Mouse (Mus musculus) lung, embryonic 15.5 days (tissue): ENCODE results near the gene Fam149b. TPM values are rescaled to one million over a fixed set of nuclear protein-coding genes. Genes with fewer than 3 reads are reported as not detected.
"Not testable (repeated sequence)": the region's sequence is repeated elsewhere in the genome, so short reads cannot be mapped to it uniquely, and the experiment has no call there.

Experiments
- ATAC-seq: fragments of 200-750 bp; cut with Nextera tagmentation; 2 replicates; pipeline ENCODE4 v1.8.0; 2017; ENCODE audit warnings: moderate number of reproducible peaks, borderline replicate concordance; ENCODE audit not compliant: low FRiP score, low TSS enrichment; ENCODE audit errors: extremely low read depth
- H3K27ac ChIP-seq: fragments of 300-500 bp; sonication (generic); 2 replicates; pipeline ENCODE4 v1.5.1; 2015; ENCODE audit warnings: moderate library complexity, mild to moderate bottlenecking, inconsistent platforms
- H3K27me3 ChIP-seq: fragments of 300-500 bp; sonication (generic); 2 replicates; pipeline ENCODE4 v1.6.1; 2015; ENCODE audit warnings: inconsistent platforms
- H3K36me3 ChIP-seq: fragments of 300-500 bp; sonication (generic); 2 replicates; pipeline ENCODE4 v1.6.1; 2015; ENCODE audit warnings: inconsistent platforms
- H3K4me1 ChIP-seq: fragments of 300-500 bp; sonication (generic); 2 replicates; pipeline ENCODE4 v1.6.1; 2015; ENCODE audit warnings: inconsistent platforms
- H3K4me2 ChIP-seq: fragments of 300-500 bp; sonication (generic); 2 replicates; pipeline ENCODE4 v1.6.1; 2015; ENCODE audit warnings: inconsistent platforms, mild to moderate bottlenecking, moderate library complexity
- H3K4me3 ChIP-seq: fragments of 300-500 bp; sonication (generic); 2 replicates; pipeline ENCODE4 v1.5.1; 2015; ENCODE audit warnings: mild to moderate bottlenecking, inconsistent platforms
- H3K9ac ChIP-seq: fragments of 300-500 bp; sonication (generic); 2 replicates; pipeline ENCODE4 v1.6.1; 2015; ENCODE audit warnings: inconsistent platforms
- H3K9me3 ChIP-seq: fragments of 300-500 bp; sonication (generic); 2 replicates; pipeline ENCODE4 v1.6.1; 2016; ENCODE audit warnings: inconsistent platforms
- WGBS: fragments of 180-500 bp; shearing (Covaris S2); methylation state at CpG from one replicate; pipeline ENCODE4 v1.1.7; 2015; 5-methylcytosine and 5-hydroxymethylcytosine counted together
- polyA plus RNA-seq: library from polyadenylated mRNA; unstranded; fragments of >200 nt; fragmentation: Nextera tagmentation; extraction: Ambion mirVana; gene quantifications from 2 replicates; pipeline ENCODE4 v1.2.1, GENCODE M21; 2015

Fam149b gene
- 32.4 and 35.8 TPM in 2 replicates for polyA plus RNA-seq

DNA sequence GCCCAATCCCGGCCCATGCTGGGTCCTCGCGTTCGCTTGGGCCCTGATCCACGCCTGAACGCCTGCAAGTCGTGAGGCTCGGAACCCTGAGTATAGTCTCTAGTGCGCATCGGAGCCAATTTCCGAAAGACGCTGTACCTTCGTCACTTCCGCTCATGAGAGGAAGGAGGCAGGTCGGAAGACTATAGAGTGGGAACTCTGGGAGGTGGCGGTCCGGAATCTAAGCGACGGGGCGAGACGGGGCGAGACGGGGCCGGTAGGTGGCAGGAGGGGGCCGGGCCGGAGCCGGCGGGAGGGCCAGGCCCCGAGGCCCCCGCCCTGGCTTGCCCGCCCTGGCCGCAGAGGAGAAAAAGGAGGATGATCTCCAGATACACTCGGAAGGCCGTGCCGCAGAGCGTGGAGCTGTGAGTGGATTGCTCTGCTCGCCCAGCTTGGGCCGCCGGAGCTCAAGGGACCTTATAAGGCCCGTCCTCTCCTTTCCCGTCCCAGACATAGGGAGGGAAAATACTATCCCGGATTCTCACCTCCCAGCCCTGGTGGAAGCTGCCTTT, at the start of gene Fam149b, which contains the start of gene Ecd:
Gene Fam149b, plus strand, starts transcription at position 172 of the 551 bp plus-strand sequence.
Gene Ecd, minus strand, starts transcription at position 131 of the 551 bp plus-strand sequence.
- Histone ChIP-seq H3K36me3 (peaks cover 25% of the 10 kb centered on the region), H3K9me3 (no peaks in the 10 kb centered on the region), H3K9ac (peak within 1 kb of the TSS; percentile 96), H3K4me2 (peak within 1 kb of the TSS; percentile 60), H3K4me3 (peak within 1 kb of the TSS; percentile 97), H3K27me3 (no peaks in the 10 kb centered on the region), H3K27ac (peak within 1 kb of the TSS; percentile 95), H3K4me1 (peaks cover 20% of the 10 kb centered on the region)
- WGBS: 2% methylated on average over 42 of the region's 42 CpGs
- peak; percentile 98 for ATAC-seq

GRCm38 (mm10) chr14:20305085-20305484, 42.9 kb upstream of the Fam149b start:
- not testable (repeated sequence) for H3K27me3 ChIP-seq, H3K9ac ChIP-seq, H3K4me2 ChIP-seq, H3K27ac ChIP-seq, H3K4me3 ChIP-seq, H3K9me3 ChIP-seq, ATAC-seq, H3K4me1 ChIP-seq
- H3K36me3 ChIP-seq: peaks cover 12% of the 10 kb centered on the region
- 63% methylated on average over 2 of the region's 2 CpGs for WGBS

- H3K4me2 ChIP-seq: no peak overlapping the region
- no peak overlapping the region for H3K4me3 ChIP-seq
- no peak overlapping the region for H3K27ac ChIP-seq
- H3K9me3 ChIP-seq: no peaks in the 10 kb centered on the region
- WGBS: 50% methylated on average over 1 of the region's 1 CpGs
- H3K4me1 ChIP-seq: no peaks in the 10 kb centered on the region
- H3K27me3 ChIP-seq: no peaks in the 10 kb centered on the region
- no peak overlapping the region for H3K9ac ChIP-seq
- ATAC-seq: no peak
- H3K36me3 ChIP-seq: peaks cover 22% of the 10 kb centered on the region
These were observed 32.8 kb upstream of the Fam149b start for GRCm38 (mm10) chr14:20315137-20315536.

DNA sequence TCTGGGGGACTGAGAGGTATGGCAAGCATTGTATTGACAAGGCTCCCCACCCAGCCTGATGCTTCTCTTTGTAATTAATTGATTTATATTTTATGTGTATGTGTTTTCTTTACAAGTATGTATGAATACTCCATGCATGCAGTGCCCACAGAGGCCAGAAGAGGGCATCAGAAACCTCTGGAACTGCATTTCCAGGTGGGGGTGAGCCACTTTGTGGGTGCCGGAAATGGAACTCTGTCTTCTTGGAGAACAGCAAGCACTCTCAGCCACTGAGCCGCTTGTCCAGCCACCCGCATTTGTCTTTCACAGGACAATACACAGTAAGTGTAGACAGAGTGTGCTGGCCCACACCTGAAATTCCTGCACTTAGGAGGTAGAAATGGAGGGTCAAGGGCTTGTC, 28.5 kb upstream of the Fam149b start:
- H3K4me2 ChIP-seq: no peak overlapping the region
- peaks cover 43% of the 10 kb centered on the region for H3K36me3 ChIP-seq
- no peak overlapping the region for H3K27ac ChIP-seq
- no peaks in the 10 kb centered on the region for H3K9me3 ChIP-seq
- H3K27me3 ChIP-seq: no peaks in the 10 kb centered on the region
- no peak overlapping the region for H3K9ac ChIP-seq
- 78% methylated on average over 3 of the region's 3 CpGs for WGBS
- H3K4me1 ChIP-seq: no peaks in the 10 kb centered on the region
- no peak overlapping the region for H3K4me3 ChIP-seq
- no peak for ATAC-seq

GRCm38 (mm10) chr14:20324196-20324595, 23.8 kb upstream of the Fam149b start:
- no peak for ATAC-seq

DNA sequence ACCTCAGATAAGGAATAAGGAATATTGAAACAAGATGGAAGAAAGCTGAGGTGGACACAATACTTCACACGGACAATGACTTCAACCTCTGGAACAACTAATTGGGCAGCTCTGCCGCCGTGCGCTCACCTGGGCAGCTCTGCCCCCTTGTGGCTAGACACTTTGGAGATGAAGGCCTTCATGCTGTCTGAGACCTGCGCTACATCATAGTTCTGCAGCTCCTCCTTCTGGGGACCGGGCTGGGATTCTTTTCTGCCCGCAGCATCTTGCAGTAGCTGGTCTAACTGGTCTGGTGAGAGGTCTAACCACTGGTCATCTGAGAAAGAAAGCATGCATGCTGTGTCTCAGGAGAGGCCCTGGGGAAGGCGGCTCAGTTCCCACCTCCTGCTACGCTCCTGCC, 19.5 kb upstream of the Fam149b start:
- no peak overlapping the region for H3K4me3 ChIP-seq
- H3K4me2 ChIP-seq: no peak overlapping the region
- no peaks in the 10 kb centered on the region for H3K9me3 ChIP-seq
- H3K27me3 ChIP-seq: no peaks in the 10 kb centered on the region
- WGBS: 60% methylated on average over 9 of the region's 9 CpGs
- no peaks in the 10 kb centered on the region for H3K4me1 ChIP-seq
- H3K36me3 ChIP-seq: peaks cover 52% of the 10 kb centered on the region
- no peak for ATAC-seq
- no peak overlapping the region for H3K9ac ChIP-seq
- no peak overlapping the region for H3K27ac ChIP-seq

More at GRCm38 (mm10) chr14:20324196-20324595, 23.8 kb upstream of the Fam149b start:
- H3K27ac ChIP-seq: no peak overlapping the region
- H3K9ac ChIP-seq: no peak overlapping the region
- H3K4me2 ChIP-seq: no peak overlapping the region
- no peak overlapping the region for H3K4me3 ChIP-seq
- H3K4me1 ChIP-seq: no peaks in the 10 kb centered on the region
- H3K9me3 ChIP-seq: no peaks in the 10 kb centered on the region
- no peaks in the 10 kb centered on the region for H3K27me3 ChIP-seq
- WGBS: 93% methylated on average over 9 of the region's 9 CpGs
- H3K36me3 ChIP-seq: peaks cover 59% of the 10 kb centered on the region

DNA sequence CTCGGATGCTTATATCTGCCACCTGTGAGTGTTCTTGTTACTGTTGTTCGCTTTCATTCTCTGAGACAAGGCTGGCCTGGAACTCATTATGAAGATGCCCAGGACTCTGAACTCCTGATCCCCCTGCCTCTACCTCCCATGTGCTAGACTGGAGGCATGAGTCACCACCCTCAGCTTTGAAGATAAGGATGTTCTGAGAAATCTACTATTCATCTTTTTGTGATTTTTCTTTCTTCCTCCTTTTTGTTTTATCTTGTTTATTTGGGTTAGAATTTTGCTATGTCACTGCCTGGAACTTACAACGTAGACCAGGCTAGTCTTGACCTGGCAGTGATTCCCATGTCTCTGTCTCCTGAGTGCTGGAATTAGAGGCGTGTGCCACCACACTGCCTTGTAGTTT, 16.6 kb upstream of the Fam149b start:
- ATAC-seq: no peak
- no peaks in the 10 kb centered on the region for H3K9me3 ChIP-seq
- H3K27ac ChIP-seq: no peak overlapping the region
- H3K4me1 ChIP-seq: no peaks in the 10 kb centered on the region
- 80% methylated on average over 4 of the region's 4 CpGs for WGBS
- no peaks in the 10 kb centered on the region for H3K27me3 ChIP-seq
- H3K36me3 ChIP-seq: peaks cover 63% of the 10 kb centered on the region
- no peak overlapping the region for H3K4me2 ChIP-seq
- no peak overlapping the region for H3K9ac ChIP-seq
- H3K4me3 ChIP-seq: no peak overlapping the region

DNA sequence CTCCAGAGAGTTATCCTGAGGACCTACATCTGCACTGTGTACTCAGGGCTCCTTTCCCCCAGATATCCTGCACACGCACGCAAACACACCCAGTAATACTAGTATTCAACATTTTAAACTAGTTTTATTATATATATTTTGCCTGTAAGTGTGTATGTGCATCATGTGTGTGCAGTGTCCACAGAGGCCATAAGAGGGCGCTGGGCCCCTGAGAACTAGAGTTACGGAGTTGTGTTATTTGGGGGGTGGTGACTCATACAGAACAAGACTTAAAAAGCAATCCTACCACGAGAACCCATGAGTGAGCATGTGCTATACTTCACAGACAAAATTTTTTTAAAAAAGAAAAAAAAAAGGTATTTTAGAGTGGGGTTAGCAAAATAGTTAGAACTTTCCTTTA, 8.5 kb upstream of the Fam149b start:
- 91% methylated on average over 5 of the region's 5 CpGs for whole genome bisulfite sequencing
- Histone ChIP-seq H3K27ac (no peak overlapping the region), H3K9ac (no peak overlapping the region), H3K4me3 (no peak overlapping the region), H3K9me3 (no peaks in the 10 kb centered on the region), H3K4me2 (no peak overlapping the region), H3K27me3 (no peaks in the 10 kb centered on the region), H3K36me3 (peaks cover 52% of the 10 kb centered on the region), H3K4me1 (no peaks in the 10 kb centered on the region)
- ATAC-seq: no peak

- no peak overlapping the region for H3K27ac ChIP-seq
- H3K9me3 ChIP-seq: no peaks in the 10 kb centered on the region
- no peak overlapping the region for H3K4me2 ChIP-seq
- no peak for ATAC-seq
- no peaks in the 10 kb centered on the region for H3K4me1 ChIP-seq
- H3K9ac ChIP-seq: no peak overlapping the region
- peaks cover 50% of the 10 kb centered on the region for H3K36me3 ChIP-seq
- whole genome bisulfite sequencing: 80% methylated on average over 8 of the region's 8 CpGs
- H3K27me3 ChIP-seq: no peaks in the 10 kb centered on the region
- no peak overlapping the region for H3K4me3 ChIP-seq
These were observed 7.8 kb upstream of the Fam149b start for GRCm38 (mm10) chr14:20340149-20340548.

DNA sequence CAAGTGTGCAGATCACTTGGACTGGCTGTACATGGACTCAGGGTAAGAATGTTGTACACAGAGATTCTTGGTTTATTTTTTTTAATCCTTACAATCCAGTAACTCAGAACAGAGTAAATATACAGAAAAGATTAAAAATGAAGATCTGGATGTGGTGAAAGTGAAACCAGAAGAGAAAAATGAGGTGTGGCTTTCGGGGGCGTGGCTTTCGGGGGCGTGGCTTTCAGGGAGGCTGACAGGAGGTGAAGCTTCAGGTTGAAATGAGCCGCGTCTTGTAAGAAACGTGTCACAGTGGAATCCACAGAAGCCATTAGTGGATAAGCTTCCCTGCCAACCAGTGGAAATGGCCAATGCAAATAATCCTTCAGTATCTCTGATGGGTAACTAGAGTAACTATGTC, 7.1 kb upstream of the Fam149b start:
- WGBS: 75% methylated on average over 7 of the region's 7 CpGs
- H3K9ac ChIP-seq: no peak overlapping the region
- H3K4me2 ChIP-seq: no peak overlapping the region
- H3K27me3 ChIP-seq: no peaks in the 10 kb centered on the region
- no peak for ATAC-seq
- 0 out of 2 replicates have a peak, but pooled peaks cover under 1% of the 10 kb centered on the region for H3K4me1 ChIP-seq
- H3K36me3 ChIP-seq: peaks cover 48% of the 10 kb centered on the region
- H3K9me3 ChIP-seq: no peaks in the 10 kb centered on the region
- H3K4me3 ChIP-seq: no peak overlapping the region
- H3K27ac ChIP-seq: no peak overlapping the region

DNA sequence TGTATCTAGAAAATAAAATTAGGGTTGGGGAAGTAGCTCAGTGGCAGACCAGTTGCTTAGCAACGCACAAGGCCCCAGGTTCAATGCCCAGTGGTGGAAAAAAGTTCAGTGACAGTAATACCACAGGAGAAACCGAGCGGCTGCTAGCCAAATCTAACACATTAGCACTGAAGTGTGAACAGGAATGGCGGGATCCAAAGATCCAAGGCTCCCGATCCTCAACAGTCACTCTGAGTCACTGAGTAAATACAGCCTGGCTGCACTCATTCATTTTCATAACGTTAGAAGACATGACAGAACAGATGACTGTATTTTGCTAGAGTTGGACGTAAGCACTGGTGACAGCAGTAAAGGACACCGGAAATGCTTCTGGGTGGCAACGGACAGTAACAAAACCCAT, 2.1 kb upstream of the Fam149b start:
- ATAC-seq: no peak
- Histone ChIP-seq H3K9ac (no peak overlapping the region), H3K4me1 (peaks cover 20% of the 10 kb centered on the region), H3K9me3 (no peaks in the 10 kb centered on the region), H3K27me3 (no peaks in the 10 kb centered on the region), H3K27ac (no peak overlapping the region), H3K36me3 (peaks cover 24% of the 10 kb centered on the region), H3K4me2 (no peak overlapping the region), H3K4me3 (no peak overlapping the region)
- 79% methylated on average over 9 of the region's 9 CpGs for WGBS

DNA sequence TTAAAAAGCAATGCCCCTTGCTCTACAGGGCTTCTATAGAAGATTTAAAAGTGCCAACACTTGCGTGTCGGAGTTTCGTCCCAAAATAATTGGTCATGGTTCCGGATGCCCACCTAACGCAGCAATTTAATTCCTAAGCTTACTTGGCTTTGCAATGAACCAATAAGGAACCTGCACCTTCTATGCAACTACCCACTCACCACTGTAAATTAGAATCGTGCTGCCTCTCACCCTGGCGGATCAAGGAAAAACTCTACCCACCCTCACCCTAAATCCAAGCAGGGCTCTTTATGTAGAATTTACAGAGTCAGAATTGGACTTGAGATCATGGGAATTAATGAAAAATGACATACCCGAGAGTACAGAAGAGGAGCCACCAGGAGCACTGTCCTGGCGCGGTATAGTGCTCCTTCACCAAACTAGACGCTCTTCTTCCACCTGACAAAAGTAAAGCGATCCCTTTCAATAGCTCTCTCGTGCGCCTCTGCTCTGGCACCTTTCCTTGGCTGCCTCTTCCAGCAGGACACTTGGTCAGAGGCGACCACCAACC, 446 bp upstream of the Fam149b start:
- peak; percentile 13 for ATAC-seq

More for the DNA sequence above, 446 bp upstream of the Fam149b start:
- WGBS: 2% methylated on average over 15 of the region's 15 CpGs
- peak overlapping the region; percentile 97 for H3K4me3 ChIP-seq
- peak overlapping the region; percentile 73 for H3K9ac ChIP-seq
- H3K9me3 ChIP-seq: no peaks in the 10 kb centered on the region
- H3K27me3 ChIP-seq: no peaks in the 10 kb centered on the region
- peaks cover 20% of the 10 kb centered on the region for H3K36me3 ChIP-seq
- peak overlapping the region; percentile 56 for H3K4me2 ChIP-seq
- H3K4me1 ChIP-seq: peaks cover 20% of the 10 kb centered on the region
- H3K27ac ChIP-seq: peak overlapping the region; percentile 70
